Mouse (Mus musculus): ENCODE data around the gene Dhx37.
"Not testable (repeated sequence)": the region's sequence is repeated elsewhere in the genome, so short reads cannot be mapped to it uniquely, and the experiment has no call there.

The Dhx37 gene

GRCm38 (mm10) chr5:125389131-125389578 lies 44.8 kb downstream of the Dhx37 start, which contains the start of gene Gm10382:
TSS of gene Gm10382 (plus strand) at chr5:125389322.
- DNase-seq (ENCODE audit: low spot score) = no peak

GRCm38 (mm10) chr5:125388358-125389092 lies 45.4 kb downstream of the Dhx37 start:
- no peak for DNase-seq (ENCODE audit: low spot score)

- not testable (repeated sequence) for DNase-seq (ENCODE audit: low spot score)
Observed at GRCm38 (mm10) chr5:125387295-125387694, 46.6 kb downstream of the Dhx37 start.

- no peak for DNase-seq (ENCODE audit: low spot score)
Observed at GRCm38 (mm10) chr5:125385215-125385940, 48.5 kb downstream of the Dhx37 start.

- DNase-seq (ENCODE audit: low spot score) = no peak
Observed at GRCm38 (mm10) chr5:125384512-125385214, 49.3 kb downstream of the Dhx37 start.

- no peak for DNase-seq (ENCODE audit: low spot score)
Observed at GRCm38 (mm10) chr5:125383637-125384420, 50.1 kb downstream of the Dhx37 start.

GRCm38 (mm10) chr5:125382673-125383558 lies 51.0 kb downstream of the Dhx37 start:
- DNase-seq (ENCODE audit: low spot score) = no peak

- DNase-seq (ENCODE audit: low spot score) = no peak
Observed at GRCm38 (mm10) chr5:125381954-125382672, 51.8 kb downstream of the Dhx37 start.

GRCm38 (mm10) chr5:125378919-125379318 lies 55.0 kb downstream of the Dhx37 start:
- no peak for DNase-seq (ENCODE audit: low spot score)

- DNase-seq (ENCODE audit: low spot score) = no peak
Observed at GRCm38 (mm10) chr5:125377214-125377613, 56.7 kb downstream of the Dhx37 start.

GRCm38 (mm10) chr5:125375871-125376270 lies 58.0 kb downstream of the Dhx37 start:
- DNase-seq (ENCODE audit: low spot score) = no peak

- no peak for DNase-seq (ENCODE audit: low spot score)
Observed at GRCm38 (mm10) chr5:125372027-125372426, 61.9 kb downstream of the Dhx37 start.

- no peak for DNase-seq (ENCODE audit: low spot score)
Observed at GRCm38 (mm10) chr5:125370950-125371693, 62.8 kb downstream of the Dhx37 start.

GRCm38 (mm10) chr5:125368568-125368967 lies 65.4 kb downstream of the Dhx37 start:
- DNase-seq (ENCODE audit: low spot score) = peak; percentile 74

GRCm38 (mm10) chr5:125368156-125368555 lies 65.8 kb downstream of the Dhx37 start:
- no peak for DNase-seq (ENCODE audit: low spot score)

- DNase-seq (ENCODE audit: low spot score) = no peak
Observed at GRCm38 (mm10) chr5:125364851-125365429, 69.0 kb downstream of the Dhx37 start.

GRCm38 (mm10) chr5:125363894-125364293 lies 70.0 kb downstream of the Dhx37 start:
- DNase-seq (ENCODE audit: low spot score) = no peak

Measured in left cerebral cortex, adult 11 months (tissue).